Mouse (Mus musculus): ENCODE results near the gene Gm595.

Gm595 gene

GRCm38 (mm10) chrX:48877613-48878012 lies at the start of gene Gm595:
Gene Gm595, minus strand, starts transcription at chrX:48877713.
- no peak for DNase-seq

- DNase-seq = no peak
Measured at GRCm38 (mm10) chrX:48908421-48908820, 30.9 kb upstream of the Gm595 start.

- no peak for DNase-seq
Measured at GRCm38 (mm10) chrX:48903744-48904143, 26.2 kb upstream of the Gm595 start.

GRCm38 (mm10) chrX:48899555-48899954 lies 22.0 kb upstream of the Gm595 start:
- DNase-seq = peak; percentile 9

GRCm38 (mm10) chrX:48896803-48897202 lies 19.3 kb upstream of the Gm595 start:
- no peak for DNase-seq

GRCm38 (mm10) chrX:48893946-48894345 lies 16.4 kb upstream of the Gm595 start:
- no peak for DNase-seq

- DNase-seq = no peak
Measured at GRCm38 (mm10) chrX:48890259-48890658, 12.7 kb upstream of the Gm595 start.

GRCm38 (mm10) chrX:48884615-48885014 lies 7.1 kb upstream of the Gm595 start:
- no peak for DNase-seq
